Mouse (Mus musculus) midbrain, embryonic 15.5 days (tissue): ENCODE data around the gene Zbtb18. TPM values are rescaled to one million over a fixed set of nuclear protein-coding genes. Genes with fewer than 3 reads are reported as not detected.
"Not testable (repeated sequence)": the region's sequence is repeated elsewhere in the genome, so short reads cannot be mapped to it uniquely, and the experiment has no call there.

Experiments
- ATAC-seq: fragments of 200-750 bp; cut with Nextera tagmentation; replicated peaks from 2 replicates; pipeline ENCODE4 v1.8.0; 2017; ENCODE audit warnings: moderate TSS enrichment
- H3K27ac ChIP-seq: fragments of 300-500 bp; sonication (generic); 2 replicates; pipeline ENCODE4 v1.5.1; 2015; ENCODE audit warnings: mild to moderate bottlenecking, inconsistent platforms
- H3K27me3 ChIP-seq: fragments of 300-500 bp; sonication (generic); replicated peaks from 2 replicates; pipeline ENCODE4 v1.6.1; 2015; ENCODE audit warnings: inconsistent platforms
- H3K36me3 ChIP-seq: fragments of 300-500 bp; sonication (generic); replicated peaks from 2 replicates; pipeline ENCODE4 v1.6.1; 2015; ENCODE audit warnings: inconsistent platforms
- H3K4me1 ChIP-seq: fragments of 300-500 bp; sonication (generic); 2 replicates; pipeline ENCODE4 v1.6.1; 2015; ENCODE audit warnings: inconsistent platforms
- H3K4me2 ChIP-seq: fragments of 300-500 bp; sonication (generic); 2 replicates; pipeline ENCODE4 v1.6.1; 2015; ENCODE audit warnings: inconsistent platforms, mild to moderate bottlenecking, moderate library complexity
- H3K4me3 ChIP-seq: fragments of 300-500 bp; sonication (generic); 2 replicates; pipeline ENCODE4 v1.5.1; 2015; ENCODE audit warnings: mild to moderate bottlenecking, inconsistent platforms
- H3K9ac ChIP-seq: fragments of 300-500 bp; sonication (generic); 2 replicates; pipeline ENCODE4 v1.6.1; 2015; ENCODE audit warnings: mild to moderate bottlenecking, inconsistent platforms
- H3K9me3 ChIP-seq: fragments of 300-500 bp; sonication (generic); 2 replicates; pipeline ENCODE4 v1.6.1; 2016; ENCODE audit warnings: inconsistent platforms
- WGBS: fragments of 180-500 bp; shearing (Covaris S2); methylation state at CpG from one replicate; pipeline ENCODE4 v1.1.7; 2015; ENCODE audit warnings: mixed read lengths; 5-methylcytosine and 5-hydroxymethylcytosine counted together
- polyA plus RNA-seq: library from polyadenylated mRNA; unstranded; fragments of >200 nt; fragmentation: Nextera tagmentation; extraction: Ambion mirVana; gene quantifications from 2 replicates; pipeline ENCODE4 v1.2.1, GENCODE M21; 2015

The Zbtb18 gene
- polyA plus RNA-seq, 1 experiment from 2014 or later: 7.0 TPM

DNA sequence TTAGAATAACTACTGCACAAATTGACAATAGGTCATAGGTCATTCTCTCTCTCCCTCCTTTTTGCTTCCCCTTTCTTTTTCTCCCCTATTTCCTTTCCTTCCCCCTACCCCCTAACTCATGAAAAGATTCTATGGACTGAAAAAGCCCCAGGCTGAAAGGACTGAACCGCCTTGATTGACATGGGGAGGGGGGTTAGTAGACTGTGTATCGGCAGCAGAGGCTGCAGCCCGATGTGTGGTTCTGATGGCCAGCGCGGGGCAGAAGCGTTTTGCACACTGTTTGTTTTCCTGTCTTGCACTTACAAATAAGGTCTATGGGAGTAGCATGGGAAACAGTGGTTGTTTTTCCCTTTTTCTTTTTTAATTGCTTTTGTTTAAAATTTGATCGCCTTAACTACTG, 7.7 kb downstream of the Zbtb18 start:
- H3K4me2 ChIP-seq, H3K9me3 ChIP-seq, ATAC-seq, H3K9ac ChIP-seq, H3K36me3 ChIP-seq, H3K27ac ChIP-seq, H3K27me3 ChIP-seq, H3K4me3 ChIP-seq: not testable (repeated sequence)
- peaks cover 35% of the 10 kb centered on the region for H3K4me1 ChIP-seq
- WGBS: 27% methylated on average over 7 of the region's 7 CpGs

DNA sequence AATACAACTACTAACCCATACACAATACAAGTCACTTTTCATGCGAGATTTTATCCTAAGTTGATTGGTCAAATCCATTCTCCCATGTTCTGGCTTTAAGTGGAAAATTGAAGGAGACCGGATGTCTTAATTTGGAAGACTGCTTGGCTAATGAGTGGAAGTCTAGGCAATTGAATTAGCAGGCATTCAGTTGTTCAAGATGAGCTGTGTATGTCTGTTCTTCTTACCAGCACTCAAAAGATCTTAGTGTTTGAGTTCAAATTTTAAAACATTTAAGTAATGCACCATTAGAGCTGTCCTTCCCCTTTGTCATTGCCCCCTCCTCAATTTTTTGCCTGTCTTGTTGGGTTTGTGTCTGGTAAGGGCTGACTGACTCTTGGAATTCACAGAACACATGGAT, 8.9 kb downstream of the Zbtb18 start:
- Histone ChIP-seq H3K27ac (no peak overlapping the region), H3K4me2 (no peak overlapping the region), H3K4me3 (no peak overlapping the region), H3K36me3 (no peaks in the 10 kb centered on the region), H3K9ac (no peak overlapping the region), H3K9me3 (no peaks in the 10 kb centered on the region), H3K27me3 (no peaks in the 10 kb centered on the region), H3K4me1 (peaks cover 26% of the 10 kb centered on the region)
- ATAC-seq: no peak
- 55% methylated on average over 2 of the region's 2 CpGs for WGBS

DNA sequence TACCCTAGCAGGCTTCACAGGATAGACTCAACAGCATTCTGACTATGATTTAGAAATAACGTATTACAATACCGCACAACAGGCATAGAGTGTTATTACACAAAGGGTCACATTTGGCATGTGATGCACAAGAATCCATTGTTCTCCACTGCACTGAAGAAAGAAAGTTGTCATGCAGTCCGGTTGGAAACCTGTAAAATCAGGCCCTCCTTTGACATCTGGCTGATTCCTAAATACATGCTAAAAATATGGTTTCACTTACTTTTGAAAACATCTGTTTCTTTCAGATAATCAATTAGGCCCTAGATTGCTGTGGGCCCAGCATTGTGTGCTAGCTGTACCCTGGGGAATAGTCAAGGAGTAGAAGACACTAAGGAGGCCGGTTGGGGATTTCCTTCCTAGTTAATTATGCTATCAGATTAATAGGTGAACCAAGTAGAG, 9.9 kb downstream of the Zbtb18 start:
- ATAC-seq: no peak
- 33% methylated on average over 4 of the region's 4 CpGs for WGBS
- H3K4me3 ChIP-seq: no peak overlapping the region

DNA sequence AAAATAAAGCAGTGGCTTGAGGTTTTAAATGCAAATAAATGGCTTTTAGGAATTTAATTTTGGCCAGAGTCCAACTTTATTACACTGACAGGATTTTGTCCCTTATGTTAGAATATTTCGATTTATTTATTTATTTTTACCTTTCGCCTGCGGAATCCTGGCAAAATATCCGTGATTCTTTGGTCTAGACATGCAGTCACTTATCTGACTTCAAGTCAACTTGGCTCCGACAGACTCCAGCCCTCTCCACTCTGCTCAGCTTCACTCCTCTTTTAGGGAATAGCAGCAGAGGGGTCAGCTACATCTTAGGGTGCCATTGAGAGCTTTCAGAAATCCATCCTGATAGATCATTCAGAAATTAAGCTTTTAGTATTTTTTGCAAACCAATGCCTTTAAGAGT, 10.8 kb downstream of the Zbtb18 start:
- Histone ChIP-seq H3K4me1 (peaks cover 8% of the 10 kb centered on the region), H3K27me3 (no peaks in the 10 kb centered on the region), H3K4me3 (no peak overlapping the region), H3K4me2 (no peak overlapping the region), H3K9ac (no peak overlapping the region), H3K36me3 (no peaks in the 10 kb centered on the region), H3K27ac (no peak overlapping the region), H3K9me3 (no peaks in the 10 kb centered on the region)
- 70% methylated on average over 5 of the region's 5 CpGs for WGBS
- no peak for ATAC-seq

More for the DNA sequence above, 9.9 kb downstream of the Zbtb18 start:
- Histone ChIP-seq H3K4me2 (no peak overlapping the region), H3K9ac (no peak overlapping the region), H3K4me1 (peaks cover 18% of the 10 kb centered on the region), H3K27me3 (no peaks in the 10 kb centered on the region), H3K9me3 (no peaks in the 10 kb centered on the region), H3K27ac (no peak overlapping the region), H3K36me3 (no peaks in the 10 kb centered on the region)

DNA sequence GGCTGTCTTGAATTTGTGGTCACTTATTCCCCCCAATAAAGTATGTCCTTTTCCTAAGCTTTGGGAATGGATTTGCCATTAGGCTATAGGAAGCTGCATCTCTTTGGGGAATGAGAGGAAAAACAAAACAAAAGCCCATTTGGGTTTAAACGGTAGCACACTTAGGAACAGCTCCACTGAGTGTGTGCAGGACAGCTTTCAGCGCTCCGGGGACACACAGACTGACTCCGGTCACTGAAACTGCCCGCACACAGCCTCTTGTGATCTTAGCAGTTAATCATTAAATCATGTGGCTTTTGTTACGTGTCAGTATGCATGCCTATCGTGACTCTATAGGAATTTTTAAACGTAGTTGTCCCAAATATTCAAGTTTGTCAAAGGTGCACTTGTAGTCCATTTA, 11.7 kb downstream of the Zbtb18 start:
- Histone ChIP-seq H3K4me2 (no peak overlapping the region), H3K36me3 (no peaks in the 10 kb centered on the region), H3K4me3 (no peak overlapping the region), H3K9ac (no peak overlapping the region), H3K9me3 (no peaks in the 10 kb centered on the region), H3K27ac (no peak overlapping the region), H3K4me1 (0 out of 2 replicates have a peak, but pooled peaks cover 4% of the 10 kb centered on the region), H3K27me3 (no peaks in the 10 kb centered on the region)
- no peak for ATAC-seq
- WGBS: 49% methylated on average over 8 of the region's 8 CpGs

DNA sequence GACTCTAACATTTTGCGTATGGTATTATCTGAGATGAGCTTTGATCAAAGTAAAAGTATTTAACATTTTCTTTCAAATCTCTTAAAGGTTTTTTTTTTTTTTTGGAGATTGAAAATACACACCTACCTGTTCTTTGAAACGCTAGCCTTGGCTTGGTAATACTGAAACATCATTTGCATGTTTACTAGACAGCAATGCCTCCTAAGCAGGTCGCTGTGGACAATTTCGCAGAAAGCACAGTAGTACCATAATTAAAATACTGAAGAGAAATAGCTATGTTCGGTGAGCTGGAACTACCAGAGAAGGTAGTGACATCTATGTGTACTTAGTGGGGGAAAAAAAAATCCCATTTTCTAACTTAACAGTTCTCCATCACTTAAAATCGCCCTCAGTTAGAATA, 12.3 kb downstream of the Zbtb18 start:
- H3K4me2 ChIP-seq: no peak overlapping the region
- no peaks in the 10 kb centered on the region for H3K36me3 ChIP-seq
- ATAC-seq: no peak
- no peak overlapping the region for H3K4me3 ChIP-seq
- H3K9me3 ChIP-seq: no peaks in the 10 kb centered on the region
- H3K27ac ChIP-seq: no peak overlapping the region
- 84% methylated on average over 6 of the region's 6 CpGs for WGBS
- H3K4me1 ChIP-seq: 0 out of 2 replicates have a peak, but pooled peaks cover 4% of the 10 kb centered on the region
- no peaks in the 10 kb centered on the region for H3K27me3 ChIP-seq
- H3K9ac ChIP-seq: no peak overlapping the region

DNA sequence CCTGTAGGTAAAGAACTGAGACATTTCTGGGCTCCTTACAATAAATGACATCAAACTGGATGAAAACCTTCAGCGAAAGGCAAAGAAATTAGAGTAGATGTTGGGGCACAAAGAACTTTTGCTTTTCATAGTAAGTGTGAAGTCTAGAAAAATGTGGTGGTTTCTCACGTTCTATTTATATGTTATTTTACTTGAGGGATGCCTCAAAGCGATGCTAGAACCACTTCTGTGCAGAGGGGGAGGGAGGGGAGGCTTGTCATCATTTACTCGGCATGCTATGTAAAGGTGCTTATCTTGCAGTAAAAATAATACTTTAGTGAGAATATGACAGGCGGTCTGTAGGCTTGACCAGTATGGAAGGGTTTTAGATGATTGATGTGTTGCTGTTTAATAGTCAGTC, 13.3 kb downstream of the Zbtb18 start:
- Histone ChIP-seq H3K4me2 (no peak overlapping the region), H3K4me1 (0 out of 2 replicates have a peak, but pooled peaks cover 4% of the 10 kb centered on the region), H3K4me3 (no peak overlapping the region), H3K36me3 (no peaks in the 10 kb centered on the region), H3K9me3 (no peaks in the 10 kb centered on the region), H3K9ac (no peak overlapping the region), H3K27me3 (no peaks in the 10 kb centered on the region), H3K27ac (no peak overlapping the region)
- WGBS: 87% methylated on average over 5 of the region's 5 CpGs
- ATAC-seq: no peak

DNA sequence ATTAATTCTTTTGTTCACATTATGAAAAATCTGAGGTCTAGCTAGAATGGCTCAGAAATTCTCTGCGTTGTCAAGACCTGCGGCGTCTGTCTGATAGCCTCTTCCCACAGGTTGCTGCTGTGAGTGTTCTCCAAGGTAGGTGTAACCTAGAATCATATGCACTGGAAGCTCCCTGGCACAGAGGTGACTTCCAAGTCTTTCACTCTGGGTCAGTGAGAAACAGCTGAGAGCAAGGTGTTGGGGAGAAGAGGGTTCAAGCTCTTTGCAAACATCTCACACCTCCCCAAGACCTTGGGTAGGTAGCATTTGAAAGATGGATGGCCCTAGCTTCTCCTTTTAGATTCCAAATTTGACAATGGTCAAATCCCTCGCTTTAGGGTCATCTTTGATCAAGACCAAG, 14.1 kb downstream of the Zbtb18 start:
- Histone ChIP-seq H3K9ac (no peak overlapping the region), H3K4me3 (no peak overlapping the region), H3K4me1 (0 out of 2 replicates have a peak, but pooled peaks cover 4% of the 10 kb centered on the region), H3K27me3 (no peaks in the 10 kb centered on the region), H3K4me2 (no peak overlapping the region), H3K9me3 (no peaks in the 10 kb centered on the region), H3K27ac (no peak overlapping the region), H3K36me3 (no peaks in the 10 kb centered on the region)
- no peak for ATAC-seq
- WGBS: 90% methylated on average over 4 of the region's 4 CpGs

DNA sequence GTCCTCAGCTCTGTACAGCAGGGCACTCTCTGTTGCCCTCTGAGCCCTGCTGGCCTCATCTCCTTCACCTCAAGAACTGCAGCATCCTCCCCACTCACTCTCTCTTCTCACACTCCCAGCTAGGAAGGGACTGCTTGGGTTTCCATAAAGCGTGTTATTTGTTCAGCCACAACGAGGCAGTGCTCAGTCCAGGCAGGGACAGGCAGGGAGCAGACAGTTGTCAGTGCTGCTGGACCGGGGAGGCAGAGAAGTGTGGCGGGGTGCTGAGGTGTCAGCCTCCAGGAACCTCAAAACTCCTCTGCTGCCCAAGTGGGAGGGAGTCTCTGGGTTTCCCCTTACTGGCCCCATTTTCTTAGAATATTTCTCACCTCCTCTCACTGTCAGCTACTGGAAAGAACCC, 14.6 kb downstream of the Zbtb18 start:
- Histone ChIP-seq H3K9me3 (no peaks in the 10 kb centered on the region), H3K4me2 (no peak overlapping the region), H3K4me3 (no peak overlapping the region), H3K36me3 (no peaks in the 10 kb centered on the region), H3K27me3 (no peaks in the 10 kb centered on the region), H3K9ac (no peak overlapping the region), H3K27ac (no peak overlapping the region), H3K4me1 (0 out of 2 replicates have a peak, but pooled peaks cover 4% of the 10 kb centered on the region)
- no peak for ATAC-seq
- 46% methylated on average over 4 of the region's 4 CpGs for WGBS

DNA sequence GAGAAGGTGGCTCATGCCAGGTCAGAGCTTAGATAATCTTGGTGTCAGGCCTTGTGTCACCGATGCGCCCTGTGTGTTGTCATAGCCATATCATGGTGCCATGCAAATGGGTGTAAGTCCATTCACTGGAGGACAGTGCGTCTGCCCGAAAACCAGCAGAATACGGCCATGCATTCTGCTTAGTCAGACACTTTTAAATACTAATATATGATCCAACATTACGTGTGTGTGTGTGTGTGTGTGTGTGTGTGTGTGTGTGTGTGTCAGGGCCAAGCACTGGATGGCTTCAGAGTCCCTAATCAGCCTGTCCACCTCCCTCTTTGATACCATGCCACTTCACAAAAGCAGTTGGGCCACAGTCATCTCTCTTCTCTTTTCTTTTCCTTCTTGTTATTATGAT, 15.8 kb downstream of the Zbtb18 start:
- H3K4me1 ChIP-seq: no peaks in the 10 kb centered on the region
- WGBS: 90% methylated on average over 6 of the region's 6 CpGs

DNA sequence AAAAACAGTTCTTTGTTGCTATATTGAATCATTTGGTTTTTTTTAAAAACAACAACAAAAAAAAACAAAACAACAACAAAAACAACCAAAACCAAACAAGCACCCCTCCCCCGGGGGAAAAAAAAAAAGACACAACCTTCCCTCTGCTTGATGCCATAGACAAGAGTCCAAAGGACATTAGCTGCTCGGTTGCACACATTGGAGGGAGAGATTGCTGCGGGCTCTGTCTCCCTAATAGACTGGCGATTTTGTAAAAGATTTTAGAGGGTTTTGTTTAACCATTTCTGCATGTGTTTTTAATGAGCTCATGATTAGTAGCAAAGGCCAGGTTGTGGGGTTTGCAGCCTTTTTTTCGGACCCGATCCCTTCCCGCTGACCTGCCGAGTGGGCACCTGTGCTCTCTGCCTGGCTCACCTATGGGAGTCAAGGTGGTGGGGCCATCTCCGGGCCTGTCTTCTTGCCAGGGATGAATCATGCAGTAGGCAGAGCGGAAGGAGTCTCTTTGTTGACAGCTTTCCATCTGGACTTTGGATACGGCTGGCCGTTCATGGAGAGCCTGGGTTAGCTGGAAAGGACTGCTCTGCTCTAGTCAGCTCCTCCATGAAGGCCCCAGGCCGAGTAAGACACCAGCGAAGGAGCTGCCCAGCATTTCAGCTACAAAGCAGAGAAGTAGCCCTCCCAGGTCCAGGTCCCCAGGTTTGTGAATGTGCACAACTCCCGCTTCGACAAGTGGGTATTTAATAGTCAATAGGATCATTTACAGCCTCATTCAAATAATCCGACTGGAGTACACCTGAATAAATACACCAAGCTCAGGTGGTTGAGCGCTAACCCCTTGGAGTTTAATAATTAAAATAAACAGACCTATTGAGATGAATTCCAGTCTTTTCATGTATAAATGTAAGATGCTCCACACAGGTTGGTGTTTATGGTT, 16.6 kb downstream of the Zbtb18 start:
- no peak overlapping the region for H3K27ac ChIP-seq

More for the DNA sequence above, 15.8 kb downstream of the Zbtb18 start:
- no peak overlapping the region for H3K4me2 ChIP-seq
- no peak for ATAC-seq
- H3K9ac ChIP-seq: no peak overlapping the region
- no peaks in the 10 kb centered on the region for H3K27me3 ChIP-seq
- H3K4me3 ChIP-seq: no peak overlapping the region
- no peaks in the 10 kb centered on the region for H3K36me3 ChIP-seq
- no peaks in the 10 kb centered on the region for H3K9me3 ChIP-seq
- no peak overlapping the region for H3K27ac ChIP-seq

DNA sequence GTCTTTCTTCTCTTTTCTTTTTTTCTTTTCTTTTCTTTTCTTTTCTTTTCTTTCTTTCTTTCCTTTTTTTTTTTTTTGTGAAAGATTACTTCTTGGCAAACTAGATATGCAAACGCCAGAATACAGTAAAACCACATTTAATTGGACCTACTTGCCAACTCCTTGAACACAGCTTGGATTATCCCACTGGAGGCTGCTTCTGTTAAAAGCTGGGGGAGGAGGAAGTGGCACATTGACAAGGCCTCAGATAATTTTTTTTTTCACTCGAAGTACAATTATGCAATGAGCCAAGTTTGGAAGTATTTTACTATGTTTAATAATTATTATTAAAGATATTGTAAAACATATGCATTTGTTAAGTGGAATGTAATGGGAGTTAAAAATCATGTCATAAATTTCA, 17.4 kb downstream of the Zbtb18 start:
- 59% methylated on average over 2 of the region's 2 CpGs for whole genome bisulfite sequencing

More for the DNA sequence above, 16.6 kb downstream of the Zbtb18 start:
- ATAC-seq: no peak; the same call in 1 of the 2 replicates
- no peaks in the 10 kb centered on the region for H3K4me1 ChIP-seq
- no peaks in the 10 kb centered on the region for H3K9me3 ChIP-seq
- no peak overlapping the region for H3K4me3 ChIP-seq
- no peaks in the 10 kb centered on the region for H3K27me3 ChIP-seq
- H3K4me2 ChIP-seq: no peak overlapping the region
- H3K9ac ChIP-seq: no peak overlapping the region
- WGBS: 60% methylated on average over 18 of the region's 18 CpGs
- no peaks in the 10 kb centered on the region for H3K36me3 ChIP-seq

DNA sequence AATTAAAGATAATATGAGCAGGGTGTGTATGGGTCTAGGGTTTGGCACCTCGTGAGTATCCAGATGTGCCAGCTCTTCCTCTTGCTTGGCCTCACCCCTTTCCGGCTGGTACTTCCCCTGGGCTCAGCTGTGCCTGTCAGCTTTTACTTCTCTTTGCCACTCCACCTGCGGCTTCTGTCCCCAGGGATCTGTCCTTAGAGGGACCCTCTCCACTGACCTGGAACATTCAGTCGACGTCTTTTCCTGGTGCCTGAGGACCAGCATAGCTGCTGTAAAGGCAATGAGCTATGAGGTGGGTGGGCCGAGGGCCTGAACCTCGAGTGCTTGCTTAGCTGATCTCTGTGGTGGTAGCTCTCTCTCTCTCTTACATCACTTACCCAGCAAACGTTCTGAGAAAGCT, 25.0 kb downstream of the Zbtb18 start:
- Histone ChIP-seq H3K4me1 (no peaks in the 10 kb centered on the region), H3K27ac (no peak overlapping the region)

More for the DNA sequence above, 17.4 kb downstream of the Zbtb18 start:
- Histone ChIP-seq H3K27me3 (no peaks in the 10 kb centered on the region), H3K9ac (no peak overlapping the region), H3K4me3 (no peak overlapping the region), H3K9me3 (no peaks in the 10 kb centered on the region), H3K36me3 (no peaks in the 10 kb centered on the region), H3K4me2 (no peak overlapping the region), H3K27ac (no peak overlapping the region), H3K4me1 (no peaks in the 10 kb centered on the region)
- no peak for ATAC-seq

More for the DNA sequence above, 25.0 kb downstream of the Zbtb18 start:
- no peak overlapping the region for H3K9ac ChIP-seq
- WGBS: 71% methylated on average over 8 of the region's 8 CpGs
- ATAC-seq: no peak
- no peaks in the 10 kb centered on the region for H3K9me3 ChIP-seq
- no peaks in the 10 kb centered on the region for H3K36me3 ChIP-seq
- H3K4me2 ChIP-seq: no peak overlapping the region
- H3K4me3 ChIP-seq: no peak overlapping the region
- H3K27me3 ChIP-seq: no peaks in the 10 kb centered on the region
